In the genomic region with DNA sequence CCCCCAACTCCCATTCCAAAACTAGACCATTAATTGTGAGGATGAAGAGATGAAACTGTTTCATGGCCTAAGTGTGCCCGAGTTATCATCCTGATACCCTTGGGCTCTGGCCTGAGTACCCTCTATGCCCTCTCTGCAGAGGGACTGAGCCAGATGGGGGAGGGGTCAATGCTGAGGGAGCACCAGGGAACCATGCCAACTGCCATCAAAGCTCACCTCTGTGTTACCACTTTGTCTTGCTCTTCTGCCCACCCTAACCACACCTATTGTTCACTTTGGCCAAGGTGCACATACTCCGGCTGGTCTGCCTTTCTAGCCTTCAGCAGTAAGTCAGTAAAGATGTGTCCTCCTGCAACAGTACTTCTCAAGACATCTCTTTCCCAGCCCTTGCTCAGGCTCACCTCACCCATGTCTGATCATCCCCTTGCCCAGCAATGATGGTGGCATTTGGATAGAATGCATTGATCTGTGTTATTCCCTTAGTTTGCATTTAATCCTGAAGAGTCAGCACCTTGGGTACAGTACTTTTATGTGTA, we compare ENCODE assay signal across 10 mouse cellular contexts. TPM values are rescaled to one million over a fixed set of nuclear protein-coding genes. Genes with fewer than 3 reads are reported as not detected.
DNase-seq lines count a peak whose midpoint lies in the region; ATAC-seq and TF ChIP-seq lines count a peak whose summit lies in the region.
"Had no signal": no experiment of that assay in that cellular context is flagged by ENCODE, and none has a peak within 500 bp of the region (broad histone marks: within the 10 kb centered on the region; RNA-seq: fewer than 3 reads in every experiment).

No protein-coding gene starts in this region.

- H3K4me2 ChIP-seq in heart, embryonic 16.5 days (ENCODE audit: low read depth, low read length) = no peak overlapping the region; the same call in 1 of the 2 replicates
- H3K4me2 ChIP-seq in hindbrain, embryonic 15.5 days = no peak overlapping the region
- peak overlapping the region; percentile 75 for H3K4me2 ChIP-seq in midbrain, embryonic 13.5 days (replicated peaks)

- 82% methylated on average over 2 of the region's 2 CpGs for WGBS in heart, embryonic 16.5 days
- WGBS in hindbrain, embryonic 15.5 days = 52% methylated on average over 2 of the region's 2 CpGs
- WGBS in midbrain, embryonic 13.5 days = 68% methylated on average over 2 of the region's 2 CpGs

- no peak for TF ChIP-seq CTCF in bone marrow macrophage, adult 2 months (IDR thresholded peaks at IDR 0.05; ENCODE audit: low read depth, low read length)

- no peak for ATAC-seq in heart, embryonic 16.5 days (replicated peaks; ENCODE audit: extremely low read depth, insufficient read depth, low FRiP score)
- ATAC-seq in hindbrain, embryonic 15.5 days (ENCODE audit: low FRiP score, low read depth) = no peak
- ATAC-seq in midbrain, embryonic 13.5 days = no peak

- DNase-seq in heart, adult 9 months (ENCODE audit: low spot score in 2 of 2) = no peak
- DNase-seq in cerebellum, adult 8-10 months = no peak
- DNase-seq in right cerebral cortex, postnatal 25 days = no peak
- no peak for DNase-seq in kidney, adult 18-20 months
- DNase-seq: cerebellum, postnatal 10 days had no signal

- no peaks in the 10 kb centered on the region for H3K27me3 ChIP-seq in heart, embryonic 16.5 days (ENCODE audit: control insufficient read depth, insufficient read depth, low read length)
- no peaks in the 10 kb centered on the region for H3K27me3 ChIP-seq in hindbrain, embryonic 15.5 days
- no peaks in the 10 kb centered on the region for H3K27me3 ChIP-seq in midbrain, embryonic 13.5 days

- no peak overlapping the region for H3K4me3 ChIP-seq in heart, embryonic 16.5 days (ENCODE audit: low read length)
- H3K4me3 ChIP-seq in bone marrow macrophage, adult 2 months (ENCODE audit: insufficient read depth, low read length) = no peak overlapping the region
- H3K4me3 ChIP-seq in hindbrain, embryonic 15.5 days = no peak overlapping the region
- no peak overlapping the region for H3K4me3 ChIP-seq in midbrain, embryonic 13.5 days (replicated peaks)

- TF ChIP-seq POLR2A in bone marrow macrophage, adult 2 months (IDR thresholded peaks at IDR 0.05; ENCODE audit: borderline replicate concordance, low read depth, low read length) = no peak

- H3K9me3 ChIP-seq in heart, embryonic 16.5 days (replicated peaks; ENCODE audit: control insufficient read depth, low read length) = no peaks in the 10 kb centered on the region
- no peaks in the 10 kb centered on the region for H3K9me3 ChIP-seq in hindbrain, embryonic 15.5 days
- H3K9me3 ChIP-seq in midbrain, embryonic 13.5 days = no peaks in the 10 kb centered on the region
- H3K9me3 ChIP-seq: G1E had no signal

- H3K36me3 ChIP-seq in heart, embryonic 16.5 days (ENCODE audit: control insufficient read depth, insufficient read depth) = no peaks in the 10 kb centered on the region
- no peaks in the 10 kb centered on the region for H3K36me3 ChIP-seq in hindbrain, embryonic 15.5 days
- H3K36me3 ChIP-seq in midbrain, embryonic 13.5 days = no peaks in the 10 kb centered on the region
- H3K36me3 ChIP-seq: G1E had no signal

- peak overlapping the region; percentile 99 for H3K27ac ChIP-seq in heart, embryonic 16.5 days (ENCODE audit: low read length)
- peak overlapping the region; percentile 95 for H3K27ac ChIP-seq in bone marrow macrophage, adult 2 months (ENCODE audit: insufficient read depth, low read depth, low read length)
- peak overlapping the region; percentile 96 for H3K27ac ChIP-seq in hindbrain, embryonic 15.5 days (replicated peaks)
- H3K27ac ChIP-seq in midbrain, embryonic 13.5 days = peak overlapping the region; percentile 96

- H3K9ac ChIP-seq in heart, embryonic 16.5 days (ENCODE audit: low read length) = peak overlapping the region; percentile 79; the same call in 1 of the 2 replicates
- no peak overlapping the region for H3K9ac ChIP-seq in hindbrain, embryonic 15.5 days
- 0 out of 2 replicates have a peak overlapping the region, but pooled peaks have one; percentile 11 for H3K9ac ChIP-seq in midbrain, embryonic 13.5 days (replicated peaks)

- peaks cover 63% of the 10 kb centered on the region for H3K4me1 ChIP-seq in heart, embryonic 16.5 days (ENCODE audit: control insufficient read depth, insufficient read depth, low read length)
- peaks cover 67% of the 10 kb centered on the region for H3K4me1 ChIP-seq in bone marrow macrophage, adult 2 months (ENCODE audit: control insufficient read depth, insufficient read depth, low read length)
- peaks cover 79% of the 10 kb centered on the region for H3K4me1 ChIP-seq in hindbrain, embryonic 15.5 days (replicated peaks)
- peaks cover 86% of the 10 kb centered on the region for H3K4me1 ChIP-seq in midbrain, embryonic 13.5 days (replicated peaks)

RNA-seq across cellular contexts. Expression of gene Btg2, which starts 14.6 kb away (rescaled TPM):
- 49.5 and 50.9 TPM in 2 replicates for polyA plus RNA-seq in heart, embryonic 16.5 days (2015; fragmentation: Nextera tagmentation; extraction: Ambion mirVana)
- 52.4 and 54.4 TPM in 2 replicates for polyA plus RNA-seq in bone marrow macrophage, adult 2 months (2012; ENCODE audit: insufficient read depth, insufficient read length, missing spikeins)
- 30.4 and 49.0 TPM in 2 replicates for polyA plus RNA-seq in hindbrain, embryonic 15.5 days (2015; fragmentation: Nextera tagmentation; extraction: Ambion mirVana)
- 109 and 110 TPM in 2 replicates for polyA plus RNA-seq in midbrain, embryonic 13.5 days (2015; fragmentation: Nextera tagmentation; extraction: Ambion mirVana)

RNA-seq across cellular contexts. Expression of gene Fmod, which starts 27.3 kb away (rescaled TPM):
- 23.6 and 29.5 TPM in 2 replicates for polyA plus RNA-seq in heart, embryonic 16.5 days (2015; fragmentation: Nextera tagmentation; extraction: Ambion mirVana)
- polyA plus RNA-seq in bone marrow macrophage, adult 2 months (2012; ENCODE audit: insufficient read depth, insufficient read length, missing spikeins) = not detected in 2 replicates
- polyA plus RNA-seq in hindbrain, embryonic 15.5 days (2015; fragmentation: Nextera tagmentation; extraction: Ambion mirVana) = 10.2 and 11.0 TPM in 2 replicates
- 5.5 and 5.7 TPM in 2 replicates for polyA plus RNA-seq in midbrain, embryonic 13.5 days (2015; fragmentation: Nextera tagmentation; extraction: Ambion mirVana)
- polyA plus RNA-seq: G1E had no signal

RNA-seq across cellular contexts. Expression of gene Chit1, which starts 46.7 kb away (rescaled TPM):
- polyA plus RNA-seq in heart, embryonic 16.5 days (2015; fragmentation: Nextera tagmentation; extraction: Ambion mirVana) = 0.31 and 0.46 TPM in 2 replicates
- not detected in 2 replicates for polyA plus RNA-seq in bone marrow macrophage, adult 2 months (2012; ENCODE audit: insufficient read depth, insufficient read length, missing spikeins)
- 0.37 and 0.38 TPM in 2 replicates for polyA plus RNA-seq in hindbrain, embryonic 15.5 days (2015; fragmentation: Nextera tagmentation; extraction: Ambion mirVana)
- polyA plus RNA-seq in midbrain, embryonic 13.5 days (2015; fragmentation: Nextera tagmentation; extraction: Ambion mirVana) = 0.09 and 0.27 TPM in 2 replicates
- polyA plus RNA-seq: G1E had no signal
